In genomic region chr8:92360083-92360861, GRCm38 (mm10) we compare ENCODE assay signal across 9 mouse cellular contexts. TPM values are rescaled to one million over a fixed set of nuclear protein-coding genes. Genes with fewer than 3 reads are reported as not detected.
DNase-seq lines count a peak whose midpoint lies in the region; ATAC-seq and TF ChIP-seq lines count a peak whose summit lies in the region.
"Had no signal": no experiment of that assay in that cellular context is flagged by ENCODE, and none has a peak within 500 bp of the region (broad histone marks: within the 10 kb centered on the region; RNA-seq: fewer than 3 reads in every experiment).

No protein-coding gene starts in this region.

- peaks cover 85% of the 10 kb centered on the region for H3K27me3 ChIP-seq in liver, embryonic 11.5 days (replicated peaks; ENCODE audit: control insufficient read depth, insufficient read depth, low read length)
- peaks cover 20% of the 10 kb centered on the region for H3K27me3 ChIP-seq in hindbrain, embryonic 12.5 days
- H3K27me3 ChIP-seq in liver, postnatal 0 days (ENCODE audit: insufficient read depth, low read length), result peaks cover 88% of the 10 kb centered on the region
- peaks cover 80% of the 10 kb centered on the region for H3K27me3 ChIP-seq in stomach, embryonic 15.5 days (replicated peaks)

- H3K27ac ChIP-seq in liver, embryonic 11.5 days (ENCODE audit: low read depth, low read length), result no peak overlapping the region
- peak overlapping the region; percentile 98 for H3K27ac ChIP-seq in hindbrain, embryonic 12.5 days
- H3K27ac ChIP-seq in liver, postnatal 0 days (ENCODE audit: low read depth), result no peak overlapping the region
- H3K27ac ChIP-seq in stomach, embryonic 15.5 days, result no peak overlapping the region

- 3% methylated on average over 73 of the region's 77 CpGs for WGBS in liver, embryonic 11.5 days
- WGBS in hindbrain, embryonic 12.5 days, result 1% methylated on average over 76 of the region's 77 CpGs
- WGBS in liver, postnatal 0 days (ENCODE audit: insufficient replicate concordance), result 2% methylated on average over 53 of the region's 77 CpGs
- 3% methylated on average over 77 of the region's 77 CpGs for WGBS in stomach, embryonic 15.5 days

- no peak for TF ChIP-seq EP300 in liver, postnatal 0 days (IDR thresholded peaks at IDR 0.05; ENCODE audit: low read depth)

- H3K4me1 ChIP-seq in liver, embryonic 11.5 days (replicated peaks; ENCODE audit: control insufficient read depth, insufficient read depth, low read length), result peaks cover 17% of the 10 kb centered on the region; the same call in 1 of the 2 replicates
- peaks cover 34% of the 10 kb centered on the region for H3K4me1 ChIP-seq in hindbrain, embryonic 12.5 days
- H3K4me1 ChIP-seq in liver, postnatal 0 days (ENCODE audit: insufficient read depth), result peaks cover 27% of the 10 kb centered on the region
- peaks cover 35% of the 10 kb centered on the region for H3K4me1 ChIP-seq in stomach, embryonic 15.5 days

- peak overlapping the region; percentile 49 for H3K4me2 ChIP-seq in liver, embryonic 11.5 days
- peak overlapping the region; percentile 87 for H3K4me2 ChIP-seq in hindbrain, embryonic 12.5 days (replicated peaks)
- H3K4me2 ChIP-seq in liver, postnatal 0 days (ENCODE audit: low read depth, low read length), result no peak overlapping the region
- peak overlapping the region; percentile 42 for H3K4me2 ChIP-seq in stomach, embryonic 15.5 days

- no peak for ATAC-seq in liver, embryonic 11.5 days (replicated peaks; ENCODE audit: low FRiP score)
- ATAC-seq in hindbrain, embryonic 12.5 days (ENCODE audit: low FRiP score), result no peak
- no peak for ATAC-seq in liver, postnatal 0 days
- ATAC-seq in stomach, embryonic 15.5 days (ENCODE audit: insufficient read depth, low FRiP score, low read depth), result no peak

- peak; percentile 47 for DNase-seq in liver, embryonic 11.5 days (ENCODE audit: low spot score)
- no peak for DNase-seq in liver
- peak; percentile 62 for DNase-seq in embryo, embryonic 11 days
- no peak for DNase-seq in liver, postnatal 0 days
- DNase-seq in c-Kit-positive CD71-positive TER-119-positive erythroid progenitor cells, embryonic 14.5 days (ENCODE audit: low spot score), result no peak
- DNase-seq in adrenal gland, postnatal 4 days (ENCODE audit: low spot score in 2 of 2), result no peak

- peak overlapping the region; percentile 33 for H3K4me3 ChIP-seq in liver, embryonic 11.5 days (ENCODE audit: low read depth, low read length)
- H3K4me3 ChIP-seq in hindbrain, embryonic 12.5 days, result peak overlapping the region; percentile 80
- H3K4me3 ChIP-seq in liver, postnatal 0 days (ENCODE audit: low read depth, low read length), result peak overlapping the region; percentile 20
- peak overlapping the region; percentile 76 for H3K4me3 ChIP-seq in stomach, embryonic 15.5 days (replicated peaks)

- H3K9me3 ChIP-seq in liver, embryonic 11.5 days (ENCODE audit: control insufficient read depth, low read length), result no peaks in the 10 kb centered on the region
- H3K9me3 ChIP-seq in hindbrain, embryonic 12.5 days (replicated peaks), result no peaks in the 10 kb centered on the region
- no peaks in the 10 kb centered on the region for H3K9me3 ChIP-seq in liver, postnatal 0 days (ENCODE audit: low read length)
- H3K9me3 ChIP-seq in stomach, embryonic 15.5 days, result no peaks in the 10 kb centered on the region

- H3K36me3 ChIP-seq in liver, embryonic 11.5 days (ENCODE audit: control insufficient read depth, insufficient read depth, low read length), result no peaks in the 10 kb centered on the region
- H3K36me3 ChIP-seq in hindbrain, embryonic 12.5 days, result peaks cover 10% of the 10 kb centered on the region
- no peaks in the 10 kb centered on the region for H3K36me3 ChIP-seq in liver, postnatal 0 days (replicated peaks; ENCODE audit: insufficient read depth, low read length)
- H3K36me3 ChIP-seq in stomach, embryonic 15.5 days, result no peaks in the 10 kb centered on the region

- no peak for TF ChIP-seq CTCF in liver, postnatal 0 days (IDR thresholded peaks at IDR 0.05; ENCODE audit: low read depth)

- no peak overlapping the region for H3K9ac ChIP-seq in liver, embryonic 11.5 days (ENCODE audit: low read depth, low read length)
- peak overlapping the region; percentile 97 for H3K9ac ChIP-seq in hindbrain, embryonic 12.5 days
- no peak overlapping the region for H3K9ac ChIP-seq in liver, postnatal 0 days (replicated peaks)
- H3K9ac ChIP-seq in stomach, embryonic 15.5 days, result no peak overlapping the region

RNA-seq across cellular contexts. Expression of gene Irx5, which starts 2.8 kb away (rescaled TPM):
- polyA plus RNA-seq in liver, embryonic 11.5 days (2014; fragmentation: Nextera tagmentation; extraction: Ambion mirVana), result 1.3 and 1.4 TPM in 2 replicates
- 41.5 and 43.3 TPM in 2 replicates for polyA plus RNA-seq in hindbrain, embryonic 12.5 days (2016; fragmentation: Nextera tagmentation; extraction: Ambion mirVana)
- not detected in 2 replicates for polyA plus RNA-seq in liver, postnatal 0 days (2015; fragmentation: Nextera tagmentation; extraction: Ambion mirVana)
- 1.7 and 3.5 TPM in 2 replicates for polyA plus RNA-seq in stomach, embryonic 15.5 days (2015; fragmentation: Nextera tagmentation; extraction: Ambion mirVana)
- total RNA-seq in adrenal gland, postnatal 4 days (2021), result 1 to 10 TPM; 4.6 to 4.9 TPM
- total RNA-seq: left cerebral cortex, postnatal 10 days had no signal

Comparison
In these comparisons a context has a peak if more than half of its experiments do, and no peak if none do; other contexts are left out.
1. DNase-seq: peak in liver, embryonic 11.5 days (single experiment) and embryo, embryonic 11 days (single experiment); none in liver (single experiment), liver, postnatal 0 days (single experiment), c-Kit-positive CD71-positive TER-119-positive erythroid progenitor cells, embryonic 14.5 days (single experiment) and adrenal gland, postnatal 4 days (0 of 2).
2. H3K4me3 ChIP-seq: peak in every context shown above with its lines; median percentile 80 in hindbrain, embryonic 12.5 days; 76 in stomach, embryonic 15.5 days; 33 in liver, embryonic 11.5 days; 20 in liver, postnatal 0 days.